19 mouse cellular contexts compared by ENCODE assay signal in the genomic region with DNA sequence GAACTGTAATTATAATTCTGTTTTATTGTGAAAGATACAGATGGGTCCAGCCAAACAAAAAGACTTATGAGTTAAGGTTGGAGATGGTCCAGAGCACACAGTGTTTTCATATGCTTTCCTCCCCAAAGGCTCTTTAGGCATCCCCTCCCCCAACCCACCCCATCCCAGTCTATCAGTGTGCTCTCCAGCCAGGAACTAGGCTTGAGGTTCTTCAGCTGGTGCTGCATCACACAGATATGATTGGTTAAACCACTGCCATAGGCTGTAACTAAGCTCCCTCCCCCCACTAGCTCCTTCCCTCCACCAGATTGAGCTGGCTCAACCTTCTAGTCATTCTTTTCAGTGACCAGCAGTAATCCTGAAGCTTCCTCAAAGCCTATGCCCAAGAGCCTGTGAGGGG.
DNase-seq lines count a peak whose midpoint lies in the region; ATAC-seq and TF ChIP-seq lines count a peak whose summit lies in the region.
"Had no signal": no experiment of that assay in that cellular context is flagged by ENCODE, and none has a peak within 500 bp of the region (broad histone marks: within the 10 kb centered on the region; RNA-seq: fewer than 3 reads in every experiment).

No protein-coding gene starts in this region.

- no peak for TF ChIP-seq POLR2A in lung, adult 2 months (IDR thresholded peaks at IDR 0.05; ENCODE audit: borderline replicate concordance, extremely low read depth, low read depth, low read length)

- no peak overlapping the region for H3K4me2 ChIP-seq in heart, embryonic 16.5 days (ENCODE audit: low read depth, low read length)
- no peak overlapping the region for H3K4me2 ChIP-seq in kidney, embryonic 16.5 days (replicated peaks; ENCODE audit: low read depth, low read length)
- H3K4me2 ChIP-seq in lung, postnatal 0 days (replicated peaks; ENCODE audit: low read depth, low read length): no peak overlapping the region
- H3K4me2 ChIP-seq in stomach, embryonic 14.5 days (replicated peaks; ENCODE audit: low read depth, low read length): no peak overlapping the region
- H3K4me2 ChIP-seq: embryonic facial prominence, embryonic 12.5 days; forebrain, embryonic 15.5 days; liver, embryonic 12.5 days; midbrain, embryonic 15.5 days had no signal

- no peaks in the 10 kb centered on the region for H3K36me3 ChIP-seq in heart, embryonic 16.5 days (ENCODE audit: control insufficient read depth, insufficient read depth)
- no peaks in the 10 kb centered on the region for H3K36me3 ChIP-seq in heart, embryonic 10.5 days
- no peaks in the 10 kb centered on the region for H3K36me3 ChIP-seq in kidney, embryonic 16.5 days (ENCODE audit: insufficient read depth, low read length)
- H3K36me3 ChIP-seq in lung, postnatal 0 days (ENCODE audit: insufficient read depth, low read length): no peaks in the 10 kb centered on the region
- H3K36me3 ChIP-seq in stomach, embryonic 14.5 days (ENCODE audit: control insufficient read depth, insufficient read depth, low read length): no peaks in the 10 kb centered on the region
- no peaks in the 10 kb centered on the region for H3K36me3 ChIP-seq in midbrain, embryonic 10.5 days
- H3K36me3 ChIP-seq: embryonic facial prominence, embryonic 12.5 days; forebrain, embryonic 15.5 days; hindbrain, embryonic 10.5 days; liver, embryonic 12.5 days; midbrain, embryonic 15.5 days had no signal

- no peaks in the 10 kb centered on the region for H3K27me3 ChIP-seq in heart, embryonic 16.5 days (ENCODE audit: control insufficient read depth, insufficient read depth, low read length)
- no peaks in the 10 kb centered on the region for H3K27me3 ChIP-seq in heart, embryonic 10.5 days (ENCODE audit: insufficient read depth, poor library complexity, severe bottlenecking)
- H3K27me3 ChIP-seq in kidney, embryonic 16.5 days (ENCODE audit: insufficient read depth, low read length): no peaks in the 10 kb centered on the region
- no peaks in the 10 kb centered on the region for H3K27me3 ChIP-seq in lung, postnatal 0 days (replicated peaks; ENCODE audit: insufficient read depth, low read length)
- H3K27me3 ChIP-seq in stomach, embryonic 14.5 days (ENCODE audit: control insufficient read depth, insufficient read depth, low read length): no peaks in the 10 kb centered on the region
- no peaks in the 10 kb centered on the region for H3K27me3 ChIP-seq in midbrain, embryonic 10.5 days (ENCODE audit: low read depth, poor library complexity, severe bottlenecking)
- H3K27me3 ChIP-seq: CH12.LX; embryonic facial prominence, embryonic 12.5 days; liver, embryonic 12.5 days; midbrain, embryonic 15.5 days had no signal

- no peak overlapping the region for H3K27ac ChIP-seq in heart, embryonic 16.5 days (ENCODE audit: low read length)
- H3K27ac ChIP-seq in heart, embryonic 10.5 days: no peak overlapping the region
- no peak overlapping the region; the same call in 1 of the 2 replicates for H3K27ac ChIP-seq in kidney, embryonic 16.5 days (ENCODE audit: low read length)
- no peak overlapping the region for H3K27ac ChIP-seq in lung, postnatal 0 days (ENCODE audit: low read length)
- no peak overlapping the region for H3K27ac ChIP-seq in stomach, embryonic 14.5 days (ENCODE audit: low read length)
- no peak overlapping the region for H3K27ac ChIP-seq in midbrain, embryonic 10.5 days (replicated peaks)
- H3K27ac ChIP-seq: embryonic facial prominence, embryonic 12.5 days; forebrain, embryonic 15.5 days; hindbrain, embryonic 10.5 days; liver, embryonic 12.5 days; midbrain, embryonic 15.5 days had no signal

- peak; percentile 70 for ATAC-seq in heart, embryonic 16.5 days (replicated peaks; ENCODE audit: extremely low read depth, insufficient read depth, low FRiP score)
- ATAC-seq in kidney, embryonic 16.5 days (ENCODE audit: low FRiP score, low TSS enrichment): peak; percentile 85
- peak; percentile 91 for ATAC-seq in lung, postnatal 0 days
- ATAC-seq in stomach, embryonic 14.5 days (ENCODE audit: insufficient number of reproducible peaks, insufficient read depth, low FRiP score, low read depth): peak; percentile 74; the same call in 1 of the 2 replicates
- ATAC-seq: forebrain, embryonic 15.5 days; liver, embryonic 12.5 days; midbrain, embryonic 15.5 days had no signal

- peaks cover 4% of the 10 kb centered on the region for H3K4me1 ChIP-seq in heart, embryonic 16.5 days (ENCODE audit: control insufficient read depth, insufficient read depth, low read length)
- H3K4me1 ChIP-seq in heart, embryonic 10.5 days: peaks cover 7% of the 10 kb centered on the region
- peaks cover 17% of the 10 kb centered on the region; the same call in 1 of the 2 replicates for H3K4me1 ChIP-seq in kidney, embryonic 16.5 days (ENCODE audit: insufficient read depth, low read length)
- no peaks in the 10 kb centered on the region for H3K4me1 ChIP-seq in lung, postnatal 0 days (ENCODE audit: insufficient read depth, low read depth, low read length)
- no peaks in the 10 kb centered on the region; the same call in 1 of the 2 replicates for H3K4me1 ChIP-seq in lung, adult 2 months (ENCODE audit: control insufficient read depth, insufficient read depth, low read length)
- peaks cover 10% of the 10 kb centered on the region for H3K4me1 ChIP-seq in stomach, embryonic 14.5 days (ENCODE audit: control insufficient read depth, insufficient read depth, low read length)
- peaks cover 17% of the 10 kb centered on the region for H3K4me1 ChIP-seq in midbrain, embryonic 10.5 days
- H3K4me1 ChIP-seq: liver, embryonic 12.5 days had no signal

- no peak overlapping the region for H3K9ac ChIP-seq in heart, embryonic 16.5 days (ENCODE audit: low read length)
- no peak overlapping the region for H3K9ac ChIP-seq in kidney, embryonic 16.5 days (replicated peaks; ENCODE audit: low read length)
- H3K9ac ChIP-seq in lung, postnatal 0 days (replicated peaks; ENCODE audit: low read depth): no peak overlapping the region
- H3K9ac ChIP-seq in stomach, embryonic 14.5 days (replicated peaks; ENCODE audit: low read depth, low read length): no peak overlapping the region
- H3K9ac ChIP-seq: embryonic facial prominence, embryonic 12.5 days; forebrain, embryonic 15.5 days; liver, embryonic 12.5 days; midbrain, embryonic 15.5 days had no signal

- H3K9me3 ChIP-seq in heart, embryonic 16.5 days (replicated peaks; ENCODE audit: control insufficient read depth, low read length): no peaks in the 10 kb centered on the region
- no peaks in the 10 kb centered on the region for H3K9me3 ChIP-seq in heart, embryonic 10.5 days
- no peaks in the 10 kb centered on the region for H3K9me3 ChIP-seq in kidney, embryonic 16.5 days (ENCODE audit: low read length)
- H3K9me3 ChIP-seq in lung, postnatal 0 days (ENCODE audit: low read length): no peaks in the 10 kb centered on the region
- H3K9me3 ChIP-seq in stomach, embryonic 14.5 days (ENCODE audit: control insufficient read depth, low read depth, low read length): no peaks in the 10 kb centered on the region
- no peaks in the 10 kb centered on the region for H3K9me3 ChIP-seq in midbrain, embryonic 10.5 days (replicated peaks)
- H3K9me3 ChIP-seq: embryonic facial prominence, embryonic 12.5 days; forebrain, embryonic 15.5 days; liver, embryonic 12.5 days; midbrain, embryonic 15.5 days had no signal

- no peak for TF ChIP-seq CTCF in lung, postnatal 0 days (IDR thresholded peaks at IDR 0.05)
- no peak for TF ChIP-seq CTCF in lung, adult 2 months (IDR thresholded peaks at IDR 0.05; ENCODE audit: insufficient read depth, low read length)

- no peak for TF ChIP-seq EP300 in lung, postnatal 0 days (IDR thresholded peaks at IDR 0.05)

- H3K4me3 ChIP-seq in heart, embryonic 16.5 days (ENCODE audit: low read length): no peak overlapping the region
- no peak overlapping the region for H3K4me3 ChIP-seq in heart, embryonic 10.5 days
- no peak overlapping the region for H3K4me3 ChIP-seq in kidney, embryonic 16.5 days (ENCODE audit: low read length)
- no peak overlapping the region for H3K4me3 ChIP-seq in lung, postnatal 0 days (ENCODE audit: low read depth, low read length)
- no peak overlapping the region for H3K4me3 ChIP-seq in lung, adult 2 months (replicated peaks; ENCODE audit: extremely low read depth, low read depth, low read length)
- H3K4me3 ChIP-seq in stomach, embryonic 14.5 days (ENCODE audit: low read depth, low read length): no peak overlapping the region
- H3K4me3 ChIP-seq in midbrain, embryonic 10.5 days: no peak overlapping the region
- H3K4me3 ChIP-seq: embryonic facial prominence, embryonic 12.5 days; forebrain, embryonic 15.5 days; hindbrain, embryonic 10.5 days; liver, embryonic 12.5 days; midbrain, embryonic 15.5 days had no signal

- DNase-seq in heart, embryonic 10.5 days (ENCODE audit: low spot score): no peak
- no peak for DNase-seq in kidney, adult 18-20 months
- DNase-seq in lung, postnatal 0 days (ENCODE audit: low spot score): peak; percentile 86
- DNase-seq in lung, adult 2 months: no peak
- no peak for DNase-seq in midbrain, embryonic 10.5 days (ENCODE audit: low spot score)
- DNase-seq: cerebellum, adult 9-10 months; gastrocnemius, postnatal 36 days; layer of hippocampus, adult 9-11 months; right cerebral cortex, adult 18-20 months; thymus, postnatal 25 days had no signal
